Mouse (Mus musculus) E14TG2a.4 (cell line): ENCODE measurements around the gene Dera.

Experiments
- H3K27me3 ChIP-seq: 2 replicates; pipeline ENCODE4 v1.6.1; 2014; ENCODE audit warnings: low read length, control low read depth; ENCODE audit not compliant: insufficient read depth
- H3K36me3 ChIP-seq: 2 replicates; pipeline ENCODE4 v1.6.1; 2014; ENCODE audit warnings: low read length, control low read depth; ENCODE audit not compliant: insufficient read depth
- H3K4me1 ChIP-seq: replicated peaks from 2 replicates; pipeline ENCODE4 v1.6.1; 2014; ENCODE audit warnings: low read depth, low read length, control low read depth
- H3K4me3 ChIP-seq: replicated peaks from 2 replicates; pipeline ENCODE4 v1.5.1; 2014; ENCODE audit warnings: mild to moderate bottlenecking, low read length
- H3K9me3 ChIP-seq: 2 replicates; pipeline ENCODE4 v1.6.1; 2014; ENCODE audit warnings: low read length, control low read depth
- CTCF ChIP-seq: conservative IDR thresholded peaks from 2 replicates; pipeline ENCODE4 v1.5.1; 2014; ENCODE audit warnings: low read length
- NANOG ChIP-seq: IDR thresholded peaks from 2 replicates; pipeline ENCODE4 v1.6.1; 2014; ENCODE audit warnings: borderline replicate concordance, low read length, mixed read lengths
- POU5F1 ChIP-seq: IDR thresholded peaks from 2 replicates; pipeline ENCODE4 v1.6.1; 2014; ENCODE audit warnings: low read length, borderline replicate concordance

The Dera gene

GRCm38 (mm10) chr6:137771621-137772250, 17.4 kb downstream of the Dera start:
- peaks cover 25% of the 10 kb centered on the region for H3K4me1 ChIP-seq
- no peaks in the 10 kb centered on the region for H3K9me3 ChIP-seq
- TF ChIP-seq NANOG = no peak
- TF ChIP-seq CTCF = no peak
- TF ChIP-seq POU5F1 = no peak
- H3K27me3 ChIP-seq = no peaks in the 10 kb centered on the region
- H3K4me3 ChIP-seq = no peak overlapping the region
- no peaks in the 10 kb centered on the region for H3K36me3 ChIP-seq

- Histone ChIP-seq H3K9me3 (no peaks in the 10 kb centered on the region), H3K4me1 (peaks cover 25% of the 10 kb centered on the region), H3K36me3 (no peaks in the 10 kb centered on the region), H3K27me3 (no peaks in the 10 kb centered on the region), H3K4me3 (no peak overlapping the region)
- no peak for TF ChIP-seq NANOG
- no peak for TF ChIP-seq CTCF
- TF ChIP-seq POU5F1 = no peak
Measured at GRCm38 (mm10) chr6:137772918-137773636, 18.7 kb downstream of the Dera start.

- Histone ChIP-seq H3K36me3 (0 out of 2 replicates have a peak, but pooled peaks cover 2% of the 10 kb centered on the region), H3K27me3 (no peaks in the 10 kb centered on the region), H3K4me3 (no peak overlapping the region), H3K9me3 (no peaks in the 10 kb centered on the region), H3K4me1 (peaks cover 25% of the 10 kb centered on the region)
- TF ChIP-seq CTCF (no peak), NANOG (no peak), POU5F1 (no peak)
Measured at GRCm38 (mm10) chr6:137773637-137774028, 19.3 kb downstream of the Dera start.

GRCm38 (mm10) chr6:137774166-137774565, 19.8 kb downstream of the Dera start:
- no peak overlapping the region for H3K4me3 ChIP-seq
- 0 out of 2 replicates have a peak, but pooled peaks cover 4% of the 10 kb centered on the region for H3K36me3 ChIP-seq
- TF ChIP-seq NANOG = no peak
- no peaks in the 10 kb centered on the region for H3K27me3 ChIP-seq
- H3K4me1 ChIP-seq = peaks cover 25% of the 10 kb centered on the region
- H3K9me3 ChIP-seq = no peaks in the 10 kb centered on the region

- no peak overlapping the region for H3K4me3 ChIP-seq
- TF ChIP-seq NANOG (no peak), CTCF (no peak), POU5F1 (no peak)
- 0 out of 2 replicates have a peak, but pooled peaks cover 10% of the 10 kb centered on the region for H3K36me3 ChIP-seq
- no peaks in the 10 kb centered on the region for H3K27me3 ChIP-seq
- H3K9me3 ChIP-seq = no peaks in the 10 kb centered on the region
- peaks cover 25% of the 10 kb centered on the region for H3K4me1 ChIP-seq
Measured at GRCm38 (mm10) chr6:137775159-137775558, 20.8 kb downstream of the Dera start.

GRCm38 (mm10) chr6:137776981-137777380, 22.6 kb downstream of the Dera start:
- Histone ChIP-seq H3K4me3 (no peak overlapping the region), H3K27me3 (no peaks in the 10 kb centered on the region), H3K9me3 (no peaks in the 10 kb centered on the region), H3K4me1 (peaks cover 22% of the 10 kb centered on the region), H3K36me3 (0 out of 2 replicates have a peak, but pooled peaks cover 10% of the 10 kb centered on the region)
- no peak for TF ChIP-seq CTCF
- TF ChIP-seq NANOG = no peak
- TF ChIP-seq POU5F1 = no peak

- no peaks in the 10 kb centered on the region for H3K27me3 ChIP-seq
- H3K9me3 ChIP-seq = no peaks in the 10 kb centered on the region
- no peak overlapping the region for H3K4me3 ChIP-seq
- no peak for TF ChIP-seq CTCF
- TF ChIP-seq NANOG = no peak
- H3K4me1 ChIP-seq = peaks cover 10% of the 10 kb centered on the region; the same call in 1 of the 2 replicates
- peaks cover 19% of the 10 kb centered on the region for H3K36me3 ChIP-seq
Measured at GRCm38 (mm10) chr6:137783899-137784637, 29.7 kb downstream of the Dera start.

GRCm38 (mm10) chr6:137788976-137789590, 34.7 kb downstream of the Dera start:
- H3K4me1 ChIP-seq = peaks cover 12% of the 10 kb centered on the region
- no peaks in the 10 kb centered on the region for H3K9me3 ChIP-seq
- TF ChIP-seq NANOG (no peak), CTCF (no peak), POU5F1 (no peak)
- H3K36me3 ChIP-seq = peaks cover 13% of the 10 kb centered on the region
- H3K27me3 ChIP-seq = no peaks in the 10 kb centered on the region
- no peak overlapping the region for H3K4me3 ChIP-seq
